Mouse (Mus musculus): ENCODE data around the gene Vat1l.

- no peak for TF ChIP-seq CTCF (IDR thresholded peaks at IDR 0.05; ENCODE audit: low read depth)
- no peak for TF ChIP-seq EP300 (IDR thresholded peaks at IDR 0.05; ENCODE audit: low read depth)
Observed at GRCm38 (mm10) chr8:114344789-114345188, 139.4 kb downstream of the Vat1l start.
